Mouse (Mus musculus) lung, postnatal 36 days (tissue): ENCODE results near the gene Strn4.

Experiments
- DNase-seq: peaks from one replicate; pipeline ENCODE4 v3.0.0; 2022; ENCODE audit warnings: mixed read lengths

Strn4 gene

GRCm38 (mm10) chr7:16815351-16815941, at the start of gene Strn4:
Gene Strn4 (plus strand): TSS chr7:16815889.
- no peak for DNase-seq

DNA sequence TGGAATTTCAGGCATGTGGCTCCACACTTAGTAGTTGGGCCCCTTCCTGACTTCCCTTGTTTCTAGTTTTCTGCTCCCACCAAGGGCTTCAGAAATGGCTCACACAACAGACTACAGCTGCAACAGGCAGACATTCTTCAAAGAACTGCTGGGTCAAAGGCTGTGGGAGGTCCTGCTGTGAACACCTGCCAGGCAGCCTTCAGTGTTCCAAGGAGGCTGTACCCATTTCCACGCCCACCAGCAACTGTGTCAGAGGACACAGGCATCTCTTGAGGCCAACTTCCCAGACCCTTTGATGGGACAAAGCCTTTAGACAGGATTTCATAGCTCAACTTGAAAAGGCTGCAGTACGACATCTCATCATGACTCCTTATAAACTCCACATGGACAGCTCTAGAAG, 49.2 kb upstream of the Strn4 start:
- peak; percentile 42 for DNase-seq

DNA sequence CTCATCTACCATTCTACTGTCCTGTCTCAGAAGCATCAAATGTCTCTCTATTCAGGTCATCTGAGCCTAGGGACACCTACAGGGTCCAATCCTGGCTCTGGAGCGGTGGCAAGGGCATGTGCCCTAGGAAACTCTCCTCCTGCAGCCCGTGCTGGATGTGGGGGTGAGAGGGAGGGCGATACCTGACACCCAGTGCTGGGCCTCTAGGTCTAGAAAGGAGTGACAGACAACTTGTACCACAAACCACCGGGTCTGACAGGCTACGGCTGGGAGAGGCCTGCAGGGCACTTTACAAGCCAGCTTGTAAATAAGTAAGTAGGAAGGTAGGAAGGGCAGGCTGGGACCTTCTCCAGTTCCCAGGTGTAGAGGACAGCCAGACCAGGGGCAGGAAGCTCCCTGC, 39.8 kb upstream of the Strn4 start:
- peak; percentile 6 for DNase-seq

DNA sequence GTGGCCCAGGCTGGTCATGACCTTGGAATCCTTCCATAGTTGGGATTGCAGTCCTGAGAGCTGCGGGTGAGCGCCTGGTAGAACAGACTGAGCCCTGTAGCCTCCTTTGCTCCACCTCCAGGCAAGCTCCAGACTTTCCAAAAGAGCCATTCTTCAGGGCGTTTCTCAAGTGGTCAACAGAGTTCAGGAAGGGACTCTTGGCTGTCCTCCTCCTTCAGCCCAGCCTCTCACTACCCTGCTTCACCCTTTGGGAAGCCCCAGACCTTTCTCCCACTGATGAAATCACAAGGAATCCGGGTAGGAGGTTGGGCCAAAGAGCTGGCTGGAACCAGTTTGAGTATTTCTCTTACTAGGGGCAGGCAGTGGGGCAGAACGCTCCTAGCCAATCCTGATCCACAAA, 35.6 kb upstream of the Strn4 start:
- peak; percentile 86 for DNase-seq

DNA sequence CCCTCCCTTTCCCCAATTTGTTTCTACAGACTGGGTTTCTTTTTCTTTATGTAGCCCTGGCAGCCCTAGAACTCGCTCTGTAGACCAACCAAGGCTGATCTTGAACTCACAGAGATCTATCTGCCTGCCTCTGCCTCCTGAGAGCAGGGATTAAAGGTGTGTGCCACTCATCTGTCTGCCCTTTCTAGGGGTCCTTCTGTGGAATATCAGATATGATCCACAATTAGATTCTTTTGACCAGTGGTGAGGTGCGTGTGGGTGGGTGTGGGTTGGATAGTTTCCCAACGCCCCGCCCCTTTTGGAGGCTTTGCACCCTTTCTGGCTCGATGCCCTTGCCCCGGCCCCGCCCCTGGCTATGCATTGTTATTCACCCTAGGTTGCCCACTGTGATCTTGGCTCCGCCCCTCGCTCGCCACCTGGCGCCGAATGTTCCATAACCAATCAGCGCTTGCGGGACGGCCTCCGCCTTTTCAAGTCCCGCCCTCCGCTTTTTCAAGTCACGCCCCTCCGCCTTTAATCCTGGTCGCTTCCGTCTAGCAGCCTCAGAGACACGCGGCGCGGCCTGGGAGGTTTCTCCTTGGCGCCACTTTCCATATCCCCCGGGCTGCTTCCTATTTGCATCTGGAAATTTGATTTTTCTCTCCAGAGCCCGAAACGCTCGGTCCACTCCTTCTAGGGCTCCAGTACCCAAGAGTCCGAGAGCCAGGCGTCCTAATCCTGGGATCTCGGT, 34.7 kb upstream of the Strn4 start, which contains the start of gene Slc1a5:
Gene Slc1a5, plus strand, starts transcription at position 516 of the 730 bp plus-strand sequence.
- DNase-seq, result peak; percentile 98

GRCm38 (mm10) chr7:16781555-16781815, 34.2 kb upstream of the Strn4 start:
- DNase-seq, result no peak

- DNase-seq, result peak; percentile 22
Observed at GRCm38 (mm10) chr7:16781816-16782554, 33.7 kb upstream of the Strn4 start.

DNA sequence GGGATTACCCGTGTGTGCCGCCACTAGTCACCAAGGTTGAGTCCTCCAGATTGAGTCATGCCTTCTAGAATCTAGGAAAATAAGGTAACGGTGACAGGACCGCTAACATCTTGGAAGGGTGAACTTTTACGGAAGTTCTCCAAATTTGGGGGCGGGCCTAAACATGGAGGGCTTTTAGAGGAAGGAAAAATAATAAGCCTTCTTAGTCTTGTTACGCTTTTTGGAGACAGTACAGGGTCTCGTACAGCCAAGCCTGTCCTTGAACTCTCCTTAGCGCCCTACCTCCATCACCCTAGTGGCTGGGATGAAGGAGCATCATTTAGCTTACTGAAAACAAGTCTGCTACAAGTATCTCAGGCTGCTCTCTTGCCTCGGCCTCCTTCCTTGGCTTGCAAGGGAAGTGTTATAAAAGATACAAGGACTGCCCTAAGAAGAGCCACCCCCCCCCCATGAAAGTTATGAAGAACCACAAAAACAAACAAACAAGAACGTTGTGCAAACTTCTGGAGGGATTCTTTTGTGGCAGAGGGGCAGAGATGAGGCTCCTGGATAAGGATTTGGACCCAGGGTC, 33.0 kb upstream of the Strn4 start:
- DNase-seq, result peak; percentile 52

- DNase-seq, result peak; percentile 57
Observed at GRCm38 (mm10) chr7:16783224-16783688, 32.4 kb upstream of the Strn4 start.

DNA sequence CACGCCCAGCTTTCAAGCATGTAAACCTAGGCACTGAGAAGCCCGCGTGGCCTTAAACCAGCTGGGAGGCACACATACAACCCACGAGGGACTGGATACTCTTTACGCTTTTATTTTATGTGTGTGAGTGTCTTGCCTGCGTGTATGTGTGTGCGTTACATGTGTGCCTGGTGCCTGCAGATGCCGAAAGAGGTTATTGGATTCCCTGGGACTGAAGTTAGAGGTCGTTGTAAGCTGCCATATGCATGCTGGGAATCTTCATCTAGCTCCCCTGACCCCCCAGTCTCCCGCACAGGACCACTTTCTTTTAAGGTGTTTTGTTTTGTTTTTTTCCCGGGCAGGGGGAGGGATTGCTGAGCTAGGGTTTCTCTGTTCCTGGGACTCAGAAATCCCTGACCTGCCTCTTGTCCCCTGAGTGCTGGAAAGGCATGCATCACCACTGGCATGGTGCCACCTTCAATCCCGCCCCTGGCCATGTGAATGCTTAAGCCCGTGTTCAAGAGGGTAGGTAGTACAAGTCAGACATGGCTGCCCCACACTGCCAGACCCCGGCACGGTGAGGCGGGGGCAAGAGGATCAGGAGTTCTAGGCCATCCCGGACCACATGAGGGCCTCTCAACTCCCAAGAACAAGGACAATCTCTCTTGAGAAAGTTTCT, 31.8 kb upstream of the Strn4 start:
- peak; percentile 92 for DNase-seq

GRCm38 (mm10) chr7:16784498-16784976, 31.2 kb upstream of the Strn4 start:
- DNase-seq, result peak; percentile 75

GRCm38 (mm10) chr7:16785541-16786083, 30.1 kb upstream of the Strn4 start:
- no peak for DNase-seq

DNA sequence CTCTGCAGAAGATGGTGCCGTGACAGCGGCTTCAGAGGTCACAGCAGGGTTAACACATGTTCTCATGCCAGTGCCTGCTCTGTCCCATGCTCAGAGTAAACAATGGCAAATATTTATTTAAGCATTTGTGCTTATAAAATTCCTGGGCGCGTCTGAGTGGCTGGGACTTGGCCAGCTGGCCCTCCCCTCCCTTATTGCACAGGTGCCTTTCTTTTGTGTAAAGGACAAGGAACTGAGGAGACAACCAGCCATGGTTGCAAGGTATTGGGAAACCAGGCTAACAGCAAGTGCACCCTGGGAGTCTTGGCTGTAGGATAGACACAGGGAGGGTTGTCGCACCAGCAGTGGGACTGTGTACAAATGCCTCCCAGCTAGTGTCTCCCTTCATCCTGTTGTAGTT, 23.4 kb upstream of the Strn4 start:
- peak; percentile 90 for DNase-seq

DNA sequence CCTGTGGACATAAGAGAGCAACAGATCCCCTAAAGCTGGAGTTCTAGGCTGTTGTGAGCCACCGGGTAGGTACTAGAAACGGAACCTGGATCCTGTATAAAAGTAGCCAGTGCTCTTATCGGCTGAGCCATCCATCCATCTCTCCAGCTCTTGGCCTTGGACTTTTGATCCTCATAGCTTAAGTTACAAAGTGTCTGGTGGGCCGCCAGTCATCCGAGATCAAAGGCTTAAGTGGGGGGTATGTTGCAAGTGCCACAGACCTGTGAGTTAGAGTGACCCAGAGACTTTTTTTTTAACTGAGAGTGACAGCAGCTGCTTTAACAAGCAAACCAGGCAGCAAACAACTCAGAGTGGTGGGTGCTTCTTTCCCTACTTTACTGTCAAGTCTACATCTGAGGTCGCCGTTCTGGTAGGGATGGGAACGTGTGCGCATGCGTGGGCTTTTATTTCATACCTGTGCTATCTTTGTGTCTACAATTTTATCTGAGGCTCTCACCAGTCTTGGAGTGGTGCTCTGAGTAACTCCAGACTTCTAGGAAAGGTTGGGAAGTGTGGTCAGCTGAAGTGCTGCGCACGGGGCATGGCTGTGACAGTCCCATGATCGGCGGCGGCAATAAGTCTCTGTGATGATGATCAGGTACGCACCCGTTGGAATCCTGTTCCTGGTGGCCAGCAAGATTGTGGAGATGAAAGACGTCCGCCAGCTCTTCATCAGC, 22.5 kb upstream of the Strn4 start:
- peak; percentile 71 for DNase-seq

DNA sequence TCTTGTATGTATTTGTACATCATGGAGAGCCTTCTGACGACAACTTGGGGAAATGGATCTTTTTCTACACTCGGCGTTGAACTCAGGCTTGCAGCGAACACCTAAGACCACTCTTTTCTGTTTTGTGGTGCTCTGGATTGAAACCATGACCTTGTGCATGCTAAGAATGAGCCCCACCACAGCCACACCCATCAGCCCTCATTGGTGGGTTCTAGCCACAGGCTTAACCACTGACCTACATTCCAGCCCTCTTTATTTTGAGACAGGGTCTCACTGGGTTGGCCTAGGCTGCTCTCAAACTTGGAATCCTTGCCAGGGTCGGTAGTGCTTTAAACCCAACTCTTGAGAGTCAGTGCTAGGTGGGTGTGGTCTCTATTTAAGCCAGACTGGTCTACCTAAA, 20.8 kb upstream of the Strn4 start:
- no peak for DNase-seq

GRCm38 (mm10) chr7:16804409-16805028, 11.2 kb upstream of the Strn4 start:
- peak; percentile 53 for DNase-seq

- no peak for DNase-seq
Observed at GRCm38 (mm10) chr7:16807936-16808335, 7.8 kb upstream of the Strn4 start.

- peak; percentile 23 for DNase-seq
Observed at GRCm38 (mm10) chr7:16808647-16809046, 7.0 kb upstream of the Strn4 start.

GRCm38 (mm10) chr7:16809739-16810138, 6.0 kb upstream of the Strn4 start:
- peak; percentile 87 for DNase-seq

DNA sequence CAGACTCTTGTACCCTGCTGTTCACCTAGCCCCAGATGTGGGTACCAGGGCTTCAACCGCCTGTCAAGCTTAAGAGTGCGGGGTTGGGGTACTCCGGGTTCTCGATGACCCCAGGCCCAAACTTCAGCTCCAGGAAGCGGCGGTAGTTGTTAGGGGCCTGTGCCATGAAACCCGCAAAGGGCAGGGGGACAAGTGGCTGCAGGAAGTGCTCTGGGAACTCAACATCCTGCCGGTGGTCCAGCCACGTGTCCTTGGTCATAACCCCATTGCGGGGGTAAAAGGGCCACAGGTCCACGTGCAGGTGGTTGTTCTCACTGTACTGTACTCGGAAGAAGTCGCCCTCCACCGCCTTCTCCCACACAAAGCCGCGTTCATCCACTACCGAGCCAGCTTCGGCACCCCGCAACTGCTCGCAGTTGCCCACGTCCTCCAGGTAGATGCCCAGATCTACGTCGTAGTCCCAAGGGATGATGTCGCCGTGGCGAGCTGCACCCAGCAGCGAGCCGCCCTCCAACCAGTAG, 5.2 kb upstream of the Strn4 start:
- no peak for DNase-seq
